Mouse (Mus musculus): ENCODE measurements around the gene Utp20. TPM values are rescaled to one million over a fixed set of nuclear protein-coding genes. Genes with fewer than 3 reads are reported as not detected.

Utp20 gene
- total RNA-seq, 2 experiments from 2014 or later, result 28.7 to 30.6 TPM

GRCm38 (mm10) chr10:88717756-88718025 lies 108.9 kb downstream of the Utp20 start:
- DNase-seq (ENCODE audit: low spot score in 2 of 2), result no peak

GRCm38 (mm10) chr10:88716986-88717755 lies 109.4 kb downstream of the Utp20 start:
- no peak for DNase-seq (ENCODE audit: low spot score in 2 of 2)

- no peak for DNase-seq (ENCODE audit: low spot score in 2 of 2)
Observed at GRCm38 (mm10) chr10:88715621-88716020, 111.0 kb downstream of the Utp20 start.

- no peak for DNase-seq (ENCODE audit: low spot score in 2 of 2)
Observed at GRCm38 (mm10) chr10:88714744-88715143, 111.9 kb downstream of the Utp20 start.

GRCm38 (mm10) chr10:88712359-88712758 lies 114.2 kb downstream of the Utp20 start:
- DNase-seq (ENCODE audit: low spot score in 2 of 2), result no peak

GRCm38 (mm10) chr10:88708671-88709523 lies 117.7 kb downstream of the Utp20 start:
- DNase-seq (ENCODE audit: low spot score in 2 of 2), result no peak

- no peak for DNase-seq (ENCODE audit: low spot score in 2 of 2)
Observed at GRCm38 (mm10) chr10:88700938-88701337, 125.7 kb downstream of the Utp20 start.

Other genes with a start within 250 kb of the Utp20 start
- gene Mybpc1, start 221.7 kb downstream of the Utp20 start, total RNA-seq (2021), result 10 to 100 TPM; 28.9 to 88.8 TPM
- gene Spic, start 141.8 kb downstream of the Utp20 start, total RNA-seq (2021), result 1 to 10 TPM; 3.4 to 4.8 TPM
- 100 to 1,000 TPM in 1 of 2 experiments, 10 to 100 TPM in 1; 98.2 to 102 TPM for gene Arl1, start 95.9 kb downstream of the Utp20 start, total RNA-seq (2021)
- 1 to 10 TPM in 1 of 2 experiments, under 1 TPM in 1; 0.17 to 2.2 TPM for gene Slc5a8, start 59.2 kb upstream of the Utp20 start, total RNA-seq (2021)